Mouse (Mus musculus): ENCODE measurements around the gene Bcas3. TPM values are rescaled to one million over a fixed set of nuclear protein-coding genes. Genes with fewer than 3 reads are reported as not detected.

Gene Bcas3
- polyA plus RNA-seq, 1 experiment from 2014 or later: 24.8 TPM

DNA sequence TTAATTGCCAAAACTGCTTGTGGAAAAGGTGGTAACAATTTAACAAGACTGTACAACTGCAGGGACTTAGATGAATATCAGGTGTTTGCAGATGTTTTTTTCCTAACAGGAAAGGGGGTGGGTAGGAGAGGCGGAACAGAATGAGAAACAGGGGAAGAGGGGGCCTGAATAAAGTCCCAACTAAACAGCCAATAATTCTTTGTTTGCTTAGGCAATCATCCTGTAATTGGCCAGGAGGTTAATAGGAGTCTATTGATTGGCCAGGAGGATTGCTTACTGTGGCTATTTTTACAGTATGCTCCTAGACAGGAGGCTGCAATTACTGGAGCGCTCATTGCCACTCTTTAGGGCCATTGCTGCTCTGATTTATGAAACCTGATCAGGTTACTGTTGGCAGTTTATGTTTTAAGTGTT, 279.6 kb downstream of the Bcas3 start:
- 56% methylated on average over 2 of the region's 2 CpGs for WGBS
- H3K36me3 ChIP-seq (ENCODE audit: control insufficient read depth, insufficient read depth, low read length): no peaks in the 10 kb centered on the region
- H3K9ac ChIP-seq (ENCODE audit: low read depth, low read length): no peak overlapping the region
- DNase-seq (ENCODE audit: low spot score) (no peak), ATAC-seq (replicated peaks; ENCODE audit: low FRiP score) (no peak)
- H3K4me2 ChIP-seq: no peak overlapping the region
- no peaks in the 10 kb centered on the region for H3K9me3 ChIP-seq (ENCODE audit: control insufficient read depth, low read length)
- H3K4me3 ChIP-seq (ENCODE audit: low read depth, low read length): no peak overlapping the region
- H3K4me1 ChIP-seq (replicated peaks; ENCODE audit: control insufficient read depth, insufficient read depth, low read length): peaks cover 8% of the 10 kb centered on the region
- no peak overlapping the region for H3K27ac ChIP-seq (ENCODE audit: low read depth, low read length)
- no peaks in the 10 kb centered on the region for H3K27me3 ChIP-seq (replicated peaks; ENCODE audit: control insufficient read depth, insufficient read depth, low read length)

DNA sequence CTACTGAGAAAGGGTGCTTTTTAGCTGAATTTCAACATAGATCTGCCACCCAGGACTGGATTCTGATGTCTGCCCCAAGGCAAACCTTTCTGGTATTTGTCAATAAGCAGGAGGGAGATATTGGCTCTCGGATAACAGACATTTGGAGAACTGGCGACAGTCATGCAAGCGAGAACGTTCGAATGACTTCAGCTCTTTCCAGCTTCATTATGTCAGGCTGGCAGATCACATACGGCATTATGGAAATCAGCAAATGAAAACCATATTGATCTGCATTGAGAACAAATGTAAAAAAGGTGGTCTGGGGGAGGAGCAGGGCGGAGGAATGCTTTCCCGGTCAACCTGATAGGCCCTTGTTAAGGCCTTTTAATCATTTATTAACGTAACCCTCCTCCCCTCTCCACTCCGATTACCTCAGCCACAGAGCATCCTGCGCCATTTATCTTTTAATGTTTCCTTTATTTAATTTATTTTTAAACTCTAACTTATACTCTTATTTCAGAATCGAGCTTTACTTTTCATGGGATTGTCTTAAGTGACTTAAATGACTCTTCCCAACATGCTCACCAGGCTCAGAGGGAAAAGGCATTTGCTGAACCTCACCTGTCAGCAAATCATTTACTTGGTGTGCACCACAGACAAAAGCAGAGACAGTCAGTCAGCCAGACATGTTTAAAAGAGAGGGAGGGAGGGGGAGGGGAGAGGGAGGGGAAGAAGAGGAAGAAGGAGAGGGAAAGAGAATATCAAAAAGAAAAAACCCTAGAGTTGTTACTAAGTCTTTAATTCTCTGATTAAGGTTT, 285.9 kb downstream of the Bcas3 start:
- DNase-seq (ENCODE audit: low spot score): no peak
- H3K4me2 ChIP-seq: peak overlapping the region; percentile 7

DNA sequence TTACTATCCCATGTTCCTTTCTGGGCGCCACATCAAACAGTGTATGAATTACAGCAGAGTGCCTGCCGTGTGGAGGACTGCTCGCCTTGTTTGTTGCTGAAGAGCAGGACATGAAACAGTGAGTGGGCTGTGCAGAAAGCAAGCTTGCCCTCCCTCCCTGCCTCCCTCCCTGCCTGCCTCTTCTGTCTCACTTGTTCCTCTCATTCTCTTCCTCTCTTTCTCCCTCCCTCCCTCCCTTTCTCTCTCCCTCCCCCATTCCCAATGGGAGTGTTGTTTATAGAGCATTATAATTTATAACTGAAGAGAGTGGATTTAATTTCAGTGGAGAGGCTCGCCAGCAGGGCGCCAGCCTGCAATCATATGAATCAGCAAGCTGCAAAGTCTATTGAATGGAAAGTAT, 287.7 kb downstream of the Bcas3 start:
- DNase-seq (ENCODE audit: low spot score): no peak
- Histone ChIP-seq H3K4me2 (peak overlapping the region; percentile 1; the same call in 1 of the 2 replicates), H3K27me3 (replicated peaks; ENCODE audit: control insufficient read depth, insufficient read depth, low read length) (no peaks in the 10 kb centered on the region), H3K9me3 (ENCODE audit: control insufficient read depth, low read length) (no peaks in the 10 kb centered on the region), H3K27ac (ENCODE audit: low read depth, low read length) (no peak overlapping the region), H3K9ac (ENCODE audit: low read depth, low read length) (no peak overlapping the region), H3K4me3 (ENCODE audit: low read depth, low read length) (no peak overlapping the region), H3K36me3 (ENCODE audit: control insufficient read depth, insufficient read depth, low read length) (no peaks in the 10 kb centered on the region), H3K4me1 (replicated peaks; ENCODE audit: control insufficient read depth, insufficient read depth, low read length) (peaks cover 42% of the 10 kb centered on the region)
- ATAC-seq (replicated peaks; ENCODE audit: low FRiP score): no peak
- 52% methylated on average over 5 of the region's 5 CpGs for WGBS

More for the DNA sequence above, 285.9 kb downstream of the Bcas3 start:
- H3K9ac ChIP-seq (ENCODE audit: low read depth, low read length): no peak overlapping the region
- peaks cover 26% of the 10 kb centered on the region for H3K4me1 ChIP-seq (replicated peaks; ENCODE audit: control insufficient read depth, insufficient read depth, low read length)
- H3K36me3 ChIP-seq (ENCODE audit: control insufficient read depth, insufficient read depth, low read length): no peaks in the 10 kb centered on the region
- 0 out of 2 replicates have a peak overlapping the region, but pooled peaks have one; percentile 15 for H3K27ac ChIP-seq (ENCODE audit: low read depth, low read length)
- H3K27me3 ChIP-seq (replicated peaks; ENCODE audit: control insufficient read depth, insufficient read depth, low read length): no peaks in the 10 kb centered on the region
- H3K4me3 ChIP-seq (ENCODE audit: low read depth, low read length): no peak overlapping the region
- WGBS: 55% methylated on average over 12 of the region's 12 CpGs
- ATAC-seq (replicated peaks; ENCODE audit: low FRiP score): no peak
- no peaks in the 10 kb centered on the region for H3K9me3 ChIP-seq (ENCODE audit: control insufficient read depth, low read length)

DNA sequence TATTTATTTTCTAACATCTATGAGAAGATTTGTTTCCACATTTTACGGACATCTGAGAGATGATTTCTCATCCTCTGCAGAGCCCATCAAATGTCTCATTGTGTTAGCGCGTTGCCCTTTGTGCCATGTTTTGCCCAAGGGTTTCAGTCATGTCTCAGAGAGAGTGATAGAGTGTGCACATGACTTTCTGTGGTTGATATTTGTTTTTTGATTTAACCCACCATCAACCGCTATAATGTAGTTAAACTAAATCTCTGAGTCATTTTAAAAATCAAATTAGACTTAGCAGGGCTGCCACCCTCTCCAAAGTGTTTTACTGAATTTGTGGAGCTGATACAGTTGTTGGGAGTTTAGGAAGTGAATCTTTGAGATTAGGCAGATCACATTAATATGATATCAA, 288.5 kb downstream of the Bcas3 start:
- Histone ChIP-seq H3K4me3 (ENCODE audit: low read depth, low read length) (no peak overlapping the region), H3K4me2 (no peak overlapping the region), H3K27ac (ENCODE audit: low read depth, low read length) (no peak overlapping the region), H3K4me1 (replicated peaks; ENCODE audit: control insufficient read depth, insufficient read depth, low read length) (peaks cover 42% of the 10 kb centered on the region), H3K27me3 (replicated peaks; ENCODE audit: control insufficient read depth, insufficient read depth, low read length) (no peaks in the 10 kb centered on the region), H3K9ac (ENCODE audit: low read depth, low read length) (no peak overlapping the region), H3K36me3 (ENCODE audit: control insufficient read depth, insufficient read depth, low read length) (no peaks in the 10 kb centered on the region), H3K9me3 (ENCODE audit: control insufficient read depth, low read length) (no peaks in the 10 kb centered on the region)
- DNase-seq (ENCODE audit: low spot score) (no peak), ATAC-seq (replicated peaks; ENCODE audit: low FRiP score) (no peak)
- WGBS: 82% methylated on average over 4 of the region's 4 CpGs

DNA sequence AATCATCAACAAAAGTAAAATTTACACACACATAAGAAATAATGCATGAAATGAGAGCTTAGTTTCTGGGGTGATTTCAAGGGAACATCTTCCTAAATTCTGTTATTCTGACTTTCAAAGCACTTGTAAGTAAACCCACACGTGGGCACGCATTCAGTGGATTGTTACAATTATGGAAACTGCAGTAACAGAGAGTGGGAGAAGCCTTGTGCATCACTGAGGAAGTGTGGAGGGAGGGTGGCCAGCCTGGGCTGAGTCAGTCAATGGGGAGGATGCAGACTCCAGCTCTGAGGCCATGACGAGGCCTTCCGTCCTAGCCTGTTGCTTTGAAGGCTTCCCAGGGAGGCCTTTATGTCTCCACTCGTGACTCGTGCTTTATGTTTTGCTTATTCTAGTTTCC, 289.6 kb downstream of the Bcas3 start:
- Histone ChIP-seq H3K27ac (ENCODE audit: low read depth, low read length) (peak overlapping the region; percentile 48), H3K9me3 (ENCODE audit: control insufficient read depth, low read length) (no peaks in the 10 kb centered on the region), H3K9ac (ENCODE audit: low read depth, low read length) (no peak overlapping the region), H3K4me3 (ENCODE audit: low read depth, low read length) (no peak overlapping the region), H3K4me2 (no peak overlapping the region), H3K4me1 (replicated peaks; ENCODE audit: control insufficient read depth, insufficient read depth, low read length) (peaks cover 42% of the 10 kb centered on the region), H3K36me3 (ENCODE audit: control insufficient read depth, insufficient read depth, low read length) (no peaks in the 10 kb centered on the region), H3K27me3 (replicated peaks; ENCODE audit: control insufficient read depth, insufficient read depth, low read length) (no peaks in the 10 kb centered on the region)
- ATAC-seq (replicated peaks; ENCODE audit: low FRiP score) (no peak), DNase-seq (ENCODE audit: low spot score) (no peak)
- WGBS: 70% methylated on average over 6 of the region's 6 CpGs

DNA sequence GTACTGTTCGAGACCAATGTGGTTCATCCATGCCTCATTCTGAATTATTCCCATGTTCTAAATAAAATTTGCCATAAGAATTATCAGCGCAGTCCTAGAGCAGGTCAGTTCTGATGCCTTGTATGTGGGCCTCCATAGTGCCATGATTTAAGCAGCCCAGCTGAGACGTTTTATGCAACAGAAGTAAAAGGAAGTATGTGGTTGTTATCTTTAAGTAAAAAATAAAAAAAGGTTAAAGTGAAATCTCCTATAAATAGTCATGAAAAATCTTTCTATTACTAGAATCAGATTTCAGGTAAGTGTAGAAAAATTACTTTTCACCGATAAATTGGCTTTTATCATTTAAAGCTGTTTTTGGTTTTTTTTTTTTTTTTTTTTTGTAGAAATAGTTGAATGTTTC, 290.1 kb downstream of the Bcas3 start:
- H3K4me1 ChIP-seq (replicated peaks; ENCODE audit: control insufficient read depth, insufficient read depth, low read length): peaks cover 42% of the 10 kb centered on the region
- WGBS: 75% methylated on average over 4 of the region's 4 CpGs
- H3K4me2 ChIP-seq: no peak overlapping the region
- no peak for DNase-seq (ENCODE audit: low spot score)
- H3K27ac ChIP-seq (ENCODE audit: low read depth, low read length): peak overlapping the region; percentile 48; the same call in 1 of the 2 replicates
- no peak overlapping the region for H3K4me3 ChIP-seq (ENCODE audit: low read depth, low read length)
- no peaks in the 10 kb centered on the region for H3K27me3 ChIP-seq (replicated peaks; ENCODE audit: control insufficient read depth, insufficient read depth, low read length)
- H3K36me3 ChIP-seq (ENCODE audit: control insufficient read depth, insufficient read depth, low read length): no peaks in the 10 kb centered on the region
- ATAC-seq (replicated peaks; ENCODE audit: low FRiP score): no peak
- H3K9me3 ChIP-seq (ENCODE audit: control insufficient read depth, low read length): no peaks in the 10 kb centered on the region
- no peak overlapping the region for H3K9ac ChIP-seq (ENCODE audit: low read depth, low read length)

DNA sequence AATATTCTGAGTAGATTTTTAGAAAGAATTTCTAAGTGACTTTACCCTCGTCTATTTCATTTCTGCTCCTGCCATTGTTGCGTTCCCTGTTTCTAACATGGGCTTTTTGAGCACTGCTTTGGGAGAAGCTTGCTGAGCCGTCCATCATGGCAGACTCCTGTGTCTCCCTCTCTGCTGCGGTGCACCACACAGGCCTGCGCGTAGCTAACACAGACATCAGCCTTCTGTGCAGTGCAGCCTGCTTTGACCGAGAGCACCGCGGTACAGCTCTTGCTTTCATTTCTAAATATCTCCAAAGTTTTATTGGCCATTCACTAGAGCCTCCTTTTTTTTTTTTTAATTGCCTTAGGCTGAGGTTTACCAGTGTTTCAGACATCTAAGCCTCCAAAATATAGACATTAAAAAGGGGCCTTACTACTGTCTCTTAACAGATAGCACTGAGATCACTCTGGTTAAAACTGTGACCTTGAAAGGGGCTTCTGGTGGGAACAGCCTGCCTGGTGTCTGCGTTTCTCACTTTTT, 290.6 kb downstream of the Bcas3 start:
- 0 out of 2 replicates have a peak, but pooled peaks have one; percentile 19 for ATAC-seq (replicated peaks; ENCODE audit: low FRiP score)
- Histone ChIP-seq H3K9me3 (ENCODE audit: control insufficient read depth, low read length) (no peaks in the 10 kb centered on the region), H3K4me3 (ENCODE audit: low read depth, low read length) (no peak overlapping the region), H3K9ac (ENCODE audit: low read depth, low read length) (peak overlapping the region; percentile 58; the same call in 1 of the 2 replicates), H3K4me1 (replicated peaks; ENCODE audit: control insufficient read depth, insufficient read depth, low read length) (peaks cover 42% of the 10 kb centered on the region), H3K4me2 (peak overlapping the region; percentile 56), H3K27ac (ENCODE audit: low read depth, low read length) (peak overlapping the region; percentile 89), H3K36me3 (ENCODE audit: control insufficient read depth, insufficient read depth, low read length) (no peaks in the 10 kb centered on the region), H3K27me3 (replicated peaks; ENCODE audit: control insufficient read depth, insufficient read depth, low read length) (no peaks in the 10 kb centered on the region)
- no peak for DNase-seq (ENCODE audit: low spot score)
- 55% methylated on average over 10 of the region's 10 CpGs for WGBS

DNA sequence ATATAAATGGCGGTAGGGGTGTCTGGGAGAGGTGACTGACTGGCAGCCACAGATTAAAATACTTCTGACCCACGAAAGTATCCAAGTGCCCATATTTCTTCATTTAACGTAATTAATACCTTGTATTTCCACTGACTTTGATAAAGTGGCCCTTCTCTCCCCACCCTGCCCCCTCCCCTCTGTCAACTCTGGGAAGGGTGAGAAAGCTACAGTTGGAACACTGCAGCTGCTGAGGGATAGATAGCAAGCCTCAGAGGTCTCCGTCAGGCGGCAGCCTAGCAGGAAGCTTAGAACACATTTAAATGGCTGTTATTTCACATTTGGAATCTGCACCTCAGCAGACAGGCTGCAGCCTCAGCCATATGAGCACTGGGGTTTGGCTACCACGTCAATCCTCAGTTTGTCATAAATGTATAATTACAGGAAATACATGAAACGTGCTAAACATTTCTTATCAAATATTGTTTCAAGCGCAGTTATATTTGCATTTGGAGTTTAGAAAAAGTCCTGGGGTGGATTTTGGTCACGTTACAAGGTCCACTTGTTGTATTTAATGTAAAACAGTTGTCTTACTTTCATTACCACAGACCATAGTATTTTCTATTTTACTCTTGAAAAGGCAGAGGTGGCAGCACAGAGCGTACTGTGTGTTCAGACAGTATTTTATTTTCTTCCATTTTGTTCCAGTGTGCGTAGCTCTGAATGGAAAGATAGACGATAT, 291.2 kb downstream of the Bcas3 start:
- WGBS: 29% methylated on average over 12 of the region's 12 CpGs
- Histone ChIP-seq H3K9me3 (ENCODE audit: control insufficient read depth, low read length) (no peaks in the 10 kb centered on the region), H3K9ac (ENCODE audit: low read depth, low read length) (peak overlapping the region; percentile 58), H3K36me3 (ENCODE audit: control insufficient read depth, insufficient read depth, low read length) (no peaks in the 10 kb centered on the region), H3K27ac (ENCODE audit: low read depth, low read length) (peak overlapping the region; percentile 89), H3K4me2 (peak overlapping the region; percentile 56), H3K4me3 (ENCODE audit: low read depth, low read length) (no peak overlapping the region), H3K27me3 (replicated peaks; ENCODE audit: control insufficient read depth, insufficient read depth, low read length) (no peaks in the 10 kb centered on the region), H3K4me1 (replicated peaks; ENCODE audit: control insufficient read depth, insufficient read depth, low read length) (peaks cover 42% of the 10 kb centered on the region)
- peak; percentile 63 for DNase-seq (ENCODE audit: low spot score)
- peak; percentile 87 for ATAC-seq (replicated peaks; ENCODE audit: low FRiP score)
